Mouse (Mus musculus): Measurements from ENCODE around the gene F8. TPM values are rescaled to one million over a fixed set of nuclear protein-coding genes. Genes with fewer than 3 reads are reported as not detected.

Gene F8
- 17.7 TPM for polyA plus RNA-seq (2014; fragmentation: Illumina TruSeq; extraction: RNeasy Lipid Tissue Mini Kit (QIAGEN cat#74804); ENCODE audit: low read depth, low replicate concordance)

GRCm38 (mm10) chrX:75382195-75382771, at the start of gene F8, which contains the start of gene Fundc2:
Gene F8 (minus strand): TSS chrX:75382615.
Gene Fundc2 (plus strand): TSS chrX:75382399.

GRCm38 (mm10) chrX:75415936-75416785, 33.7 kb upstream of the F8 start, which contains the start of the genes Cmc4, Mtcp1 and Brcc3:
Gene Cmc4 (minus strand): TSS chrX:75416584.
Gene Mtcp1 (minus strand): TSS chrX:75416588.
Gene Brcc3 (plus strand): TSS chrX:75416628.

DNA sequence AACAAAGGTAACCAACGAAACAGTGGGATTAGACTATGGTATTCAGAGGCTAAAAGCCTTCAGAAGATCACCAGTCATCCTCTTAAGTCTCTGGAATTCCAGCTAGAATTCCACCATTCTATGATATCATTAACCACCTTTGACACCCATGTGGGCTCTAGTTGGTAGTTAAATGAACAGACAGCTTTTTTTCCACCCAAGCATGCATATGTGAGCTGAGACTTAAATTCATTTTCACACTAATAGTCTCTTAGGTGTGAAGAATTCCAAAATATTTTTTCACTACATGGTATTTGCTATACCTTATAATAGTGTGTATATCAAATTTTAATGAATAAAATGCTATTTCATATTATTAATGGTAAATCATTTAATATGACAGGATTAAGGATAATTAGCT, 218.7 kb downstream of the F8 start, which contains the start of gene Smim9:
Smim9 (minus strand) TSS at position 101 of the 400 bp plus-strand sequence.

DNA sequence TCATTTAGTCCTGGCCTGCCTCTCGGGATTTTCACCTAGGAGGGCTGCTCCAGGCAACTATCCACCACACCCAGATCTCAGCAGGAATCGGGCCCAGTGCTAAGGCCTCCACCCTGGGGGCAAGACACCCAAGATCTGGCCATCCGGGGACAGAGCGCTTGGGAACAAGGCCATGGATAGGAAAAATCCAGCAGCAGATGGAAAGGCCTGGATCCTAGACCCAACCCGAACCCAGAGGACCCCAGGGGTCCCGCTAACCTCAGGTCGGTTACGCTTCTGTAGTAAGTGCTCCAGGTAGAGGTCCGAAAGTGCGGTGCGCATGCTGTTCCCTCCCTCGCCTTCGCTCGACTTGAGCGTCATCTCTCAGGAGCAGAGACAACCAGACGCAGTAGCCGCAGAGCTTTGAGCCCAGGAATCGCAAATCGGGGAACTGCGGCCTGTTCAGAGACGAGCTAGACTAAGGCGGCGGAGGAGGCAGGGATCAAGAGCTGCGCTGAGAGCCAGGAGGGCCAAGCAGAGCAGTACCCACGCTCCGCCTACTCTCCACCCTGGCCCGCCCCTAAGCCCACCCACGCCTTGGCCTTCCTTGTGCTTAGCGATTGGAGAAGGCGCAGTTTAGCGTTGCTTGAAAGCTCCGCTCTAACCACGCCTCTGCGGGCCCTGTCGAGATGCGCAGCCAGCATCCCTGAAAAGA, 251.8 kb downstream of the F8 start, which contains the start of gene Mpp1:
Mpp1 (minus strand) TSS at position 550 of the 694 bp plus-strand sequence.

Other genes with a start within 250 kb of the F8 start
- not detected for gene Smim9, start 218.8 kb downstream of the F8 start, polyA plus RNA-seq (2014; fragmentation: Illumina TruSeq; extraction: RNeasy Lipid Tissue Mini Kit (QIAGEN cat#74804); ENCODE audit: low read depth, low replicate concordance)
- gene Fundc2, start 216 bp downstream of the F8 start, polyA plus RNA-seq (2014; fragmentation: Illumina TruSeq; extraction: RNeasy Lipid Tissue Mini Kit (QIAGEN cat#74804); ENCODE audit: low read depth, low replicate concordance) = 170 TPM
- 42.6 TPM for gene Cmc4, start 34.0 kb upstream of the F8 start, polyA plus RNA-seq (2014; fragmentation: Illumina TruSeq; extraction: RNeasy Lipid Tissue Mini Kit (QIAGEN cat#74804); ENCODE audit: low read depth, low replicate concordance)
- gene Mtcp1, start 34.0 kb upstream of the F8 start, polyA plus RNA-seq (2014; fragmentation: Illumina TruSeq; extraction: RNeasy Lipid Tissue Mini Kit (QIAGEN cat#74804); ENCODE audit: low read depth, low replicate concordance) = 16.8 TPM
- gene Brcc3, start 34.0 kb upstream of the F8 start, polyA plus RNA-seq (2014; fragmentation: Illumina TruSeq; extraction: RNeasy Lipid Tissue Mini Kit (QIAGEN cat#74804); ENCODE audit: low read depth, low replicate concordance) = 88.9 TPM
- gene Vbp1, start 131.7 kb upstream of the F8 start, polyA plus RNA-seq (2014; fragmentation: Illumina TruSeq; extraction: RNeasy Lipid Tissue Mini Kit (QIAGEN cat#74804); ENCODE audit: low read depth, low replicate concordance) = 235 TPM
- 6.0 TPM for gene Rab39b, start 195.6 kb upstream of the F8 start, polyA plus RNA-seq (2014; fragmentation: Illumina TruSeq; extraction: RNeasy Lipid Tissue Mini Kit (QIAGEN cat#74804); ENCODE audit: low read depth, low replicate concordance)

Measured in kidney, adult 10 weeks (tissue).